Mouse (Mus musculus) frontal cortex, postnatal 36 days (tissue): Measurements from ENCODE around the gene Iqcg.

Source experiments
- DNase-seq, 2 experiments: peaks; one replicate each; pipeline ENCODE4 v3.0.0; 2022; ENCODE audit warnings: low spot score in 2 of 2

Iqcg gene

DNA sequence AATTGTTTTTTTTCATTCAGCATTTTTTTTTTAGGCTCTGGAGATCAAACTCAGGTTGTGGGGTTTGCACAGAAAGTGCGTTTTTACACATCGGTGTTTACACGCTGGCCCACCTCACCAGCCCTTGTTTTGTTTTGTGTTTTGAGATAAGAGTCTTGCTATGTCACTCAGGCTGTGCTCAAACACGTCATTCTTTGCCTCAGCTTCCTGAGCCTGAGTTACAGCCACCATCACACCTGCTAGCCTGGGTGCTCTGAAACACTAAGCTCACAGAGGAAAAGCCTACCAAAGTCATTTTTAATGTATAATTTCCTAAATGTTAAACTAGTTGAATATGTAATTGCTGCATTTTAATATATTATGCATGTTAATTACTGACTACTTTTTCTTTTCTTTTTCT is 74.6 kb downstream of the Iqcg start:
- DNase-seq, result no peak

DNA sequence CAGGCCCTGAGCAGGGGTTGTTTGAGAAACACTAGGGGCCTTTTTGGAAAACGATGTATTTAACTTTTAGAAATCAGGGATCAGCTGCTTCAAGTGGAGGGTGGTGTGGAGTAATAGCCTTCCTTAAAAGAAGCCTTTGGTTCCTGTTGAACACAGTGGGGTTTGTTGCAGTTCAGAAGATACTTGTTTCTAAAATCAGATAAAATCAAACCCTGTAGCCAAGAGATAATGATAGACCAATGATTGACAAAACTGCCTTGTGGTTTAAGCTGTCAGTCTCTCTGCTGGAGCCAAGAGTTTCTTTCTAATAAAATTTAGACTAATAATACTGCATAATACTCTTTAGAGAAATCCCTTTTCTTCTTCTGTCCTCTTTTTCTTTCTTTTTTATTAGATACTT is 75.8 kb downstream of the Iqcg start:
- DNase-seq, result peak in 1 of 2 experiments; percentile 6

DNA sequence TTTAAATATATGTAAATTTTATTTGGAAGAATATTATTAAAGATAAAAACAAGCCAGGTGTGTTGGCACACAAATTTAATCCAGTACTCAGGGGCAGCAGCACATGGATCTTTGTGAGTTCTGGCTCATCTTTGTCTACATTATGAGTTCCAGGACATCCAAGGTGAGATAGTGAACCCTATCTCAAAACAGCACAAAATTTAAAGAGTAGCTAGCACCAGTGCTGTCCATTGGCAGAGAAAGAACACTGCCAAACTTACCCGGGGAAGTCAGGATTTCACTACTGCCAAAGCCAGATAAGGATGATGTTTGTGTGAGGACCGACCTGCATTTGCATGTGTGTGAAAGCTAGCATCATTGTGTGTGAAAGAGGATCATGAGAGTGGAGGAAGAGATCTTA is 83.0 kb downstream of the Iqcg start:
- DNase-seq, result no peak

DNA sequence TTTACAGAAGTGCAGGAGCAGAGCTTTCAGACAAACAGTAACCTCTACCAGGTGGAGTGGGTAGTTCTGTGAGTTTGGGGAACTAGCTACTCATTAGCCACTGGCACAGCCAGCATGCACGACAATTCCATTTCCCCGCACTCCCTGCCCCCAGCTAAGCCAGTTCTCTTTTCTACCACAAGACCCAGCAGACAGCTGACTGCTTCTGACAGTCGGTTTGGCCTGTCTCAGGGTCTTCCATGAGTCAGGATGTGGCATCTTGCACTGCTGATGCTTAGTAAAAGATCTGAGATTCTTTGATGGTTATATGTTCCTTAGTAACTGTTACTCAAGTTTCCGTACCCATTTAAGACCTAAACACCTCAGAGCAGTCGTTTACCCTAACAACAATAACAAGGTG is 83.5 kb downstream of the Iqcg start:
- DNase-seq, result no peak
